Mouse (Mus musculus) thymus, postnatal 14 days (tissue): ENCODE results near the gene Islr2.

Experiments used
- DNase-seq: peaks from one replicate; pipeline ENCODE4 v3.0.0; 2021

Gene Islr2

DNA sequence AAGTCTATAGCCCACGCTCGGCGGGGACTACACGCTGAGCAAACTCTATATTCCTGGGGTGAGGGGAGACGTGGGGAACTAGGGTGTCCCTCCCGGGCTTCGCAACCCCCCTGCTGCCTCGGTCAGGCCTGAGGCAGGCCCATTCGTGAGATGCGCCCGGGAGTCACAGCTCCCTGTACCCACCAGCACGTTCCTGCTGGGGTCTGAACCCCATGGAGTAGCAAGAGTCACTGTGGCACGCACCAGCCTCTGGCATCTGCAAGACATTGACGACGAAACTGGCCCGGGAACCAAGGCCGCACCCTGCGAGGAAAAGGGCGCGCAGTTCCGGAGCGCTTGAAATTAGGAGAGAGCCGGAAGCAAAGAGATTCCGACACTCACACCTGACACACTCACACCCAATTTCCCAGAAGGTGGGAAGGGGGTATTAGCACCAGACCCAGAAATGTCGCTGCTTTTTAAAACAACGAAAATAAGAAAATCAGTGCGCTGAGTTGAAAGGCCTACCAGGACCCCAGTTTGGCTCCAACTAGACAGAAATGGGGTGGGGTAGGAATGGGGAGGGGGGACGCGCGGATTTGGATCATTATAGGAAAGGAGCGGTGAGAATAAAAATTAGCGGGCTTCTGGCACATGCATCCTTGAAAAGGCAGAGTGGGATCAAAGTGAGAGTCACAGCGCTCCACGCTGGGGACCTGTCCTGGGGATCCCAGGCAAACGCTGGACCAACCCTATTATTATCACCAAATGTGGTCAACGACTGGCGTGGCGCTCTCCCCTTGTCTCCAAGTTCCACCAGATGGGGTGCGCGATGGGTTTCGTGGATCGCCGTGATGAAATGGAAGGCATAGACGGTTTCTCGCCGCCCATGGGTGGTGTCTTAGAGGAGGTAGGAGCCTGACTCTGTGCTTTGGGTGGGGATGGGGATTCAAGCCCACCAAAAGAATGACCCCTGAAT lies 7.2 kb downstream of the Islr2 start:
- no peak for DNase-seq

DNA sequence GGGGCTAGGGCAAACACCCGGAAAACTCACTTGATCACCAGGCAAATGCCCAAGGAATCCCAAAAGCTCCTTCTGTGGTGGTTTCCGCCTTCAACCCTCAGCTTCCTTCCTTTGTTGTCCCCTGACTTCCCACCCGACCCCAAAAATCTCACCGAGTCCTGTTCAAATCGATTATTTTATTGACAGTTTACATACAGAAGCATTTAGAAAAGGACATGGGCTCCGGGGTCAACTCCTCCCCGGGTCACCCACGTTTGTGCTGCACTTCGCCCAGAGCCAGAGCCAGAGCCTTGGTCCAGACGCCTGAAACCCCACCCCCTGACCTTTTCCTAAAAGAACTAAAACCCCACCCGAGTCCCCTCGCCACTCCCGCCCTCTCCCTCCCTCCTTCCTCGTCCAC lies 8.0 kb downstream of the Islr2 start:
- no peak for DNase-seq

DNA sequence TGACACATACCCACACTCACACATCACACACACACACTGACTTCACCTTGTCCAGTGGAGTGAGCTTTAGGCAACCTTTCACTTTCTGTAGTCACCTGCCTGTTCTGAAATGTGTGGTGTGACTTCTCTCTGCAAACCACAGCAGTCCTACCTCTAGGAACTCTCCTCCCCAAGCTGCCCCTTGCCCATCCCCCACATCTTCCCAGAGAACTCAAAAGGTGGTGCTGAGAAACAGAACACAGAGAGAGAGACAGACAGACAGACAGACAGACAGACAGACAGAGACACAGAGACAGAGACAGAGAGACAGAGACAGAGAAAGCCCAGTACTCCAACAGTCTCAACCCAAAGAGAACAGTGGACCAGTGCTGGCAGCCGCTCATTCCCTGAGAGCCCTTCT lies 8.4 kb downstream of the Islr2 start:
- no peak for DNase-seq

DNA sequence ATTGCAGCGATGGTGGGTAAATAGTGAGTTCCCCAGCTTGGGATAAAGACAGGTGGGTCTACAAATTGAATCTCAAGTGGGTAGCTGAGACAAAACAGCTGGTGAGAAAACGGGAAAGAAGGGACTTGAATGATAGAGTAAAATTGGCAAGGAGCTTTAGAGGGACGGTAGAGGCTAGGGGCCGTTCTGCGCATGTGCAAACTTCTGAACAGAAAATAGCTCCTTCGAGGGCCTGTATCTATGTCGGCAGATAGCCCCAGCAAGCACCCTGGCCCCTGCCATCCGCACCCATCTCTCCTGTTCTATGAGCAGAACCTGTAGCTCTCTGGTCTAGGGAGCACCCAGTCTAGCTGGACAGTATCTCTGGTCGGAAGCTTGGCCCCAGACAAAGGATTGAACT lies 9.9 kb downstream of the Islr2 start:
- DNase-seq: no peak

DNA sequence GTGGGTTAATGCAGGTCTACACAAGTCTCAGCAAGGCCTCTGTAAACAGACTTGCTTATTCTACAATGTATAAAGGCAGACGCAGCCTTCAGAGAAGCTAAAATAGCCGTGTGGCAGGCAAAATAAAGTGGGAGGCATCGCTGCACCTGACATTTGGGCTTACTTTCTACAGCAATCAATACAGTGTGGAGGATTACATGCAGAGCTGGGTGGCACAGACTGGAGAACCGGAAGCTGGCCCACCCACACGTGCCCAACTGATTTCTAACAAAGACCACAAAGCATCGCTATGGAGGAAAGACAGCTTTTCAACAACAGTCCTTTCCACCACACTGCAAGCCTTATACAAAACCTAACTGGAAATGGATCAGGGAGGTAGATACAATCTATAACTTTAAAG lies 19.7 kb downstream of the Islr2 start:
- no peak for DNase-seq

DNA sequence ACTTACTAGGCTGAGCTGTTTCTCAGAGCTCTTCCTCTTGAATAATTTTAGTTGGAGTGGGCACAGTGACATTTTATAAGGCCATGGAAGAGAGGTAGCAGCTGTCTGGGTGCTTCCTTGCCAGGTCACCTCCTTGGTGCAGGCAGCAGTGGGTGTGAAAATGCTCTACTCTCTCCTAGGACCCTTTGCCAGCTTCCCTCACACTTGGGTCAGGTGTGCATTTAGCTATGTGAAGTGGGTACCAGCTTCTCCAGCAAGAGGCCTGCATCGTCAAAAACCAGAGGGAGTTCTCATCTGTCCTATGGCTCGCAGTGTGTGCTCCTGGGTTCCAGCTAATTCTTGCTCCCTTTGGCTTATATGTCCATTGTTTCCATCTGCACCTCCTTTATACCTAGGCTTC lies 24.7 kb downstream of the Islr2 start:
- no peak for DNase-seq

DNA sequence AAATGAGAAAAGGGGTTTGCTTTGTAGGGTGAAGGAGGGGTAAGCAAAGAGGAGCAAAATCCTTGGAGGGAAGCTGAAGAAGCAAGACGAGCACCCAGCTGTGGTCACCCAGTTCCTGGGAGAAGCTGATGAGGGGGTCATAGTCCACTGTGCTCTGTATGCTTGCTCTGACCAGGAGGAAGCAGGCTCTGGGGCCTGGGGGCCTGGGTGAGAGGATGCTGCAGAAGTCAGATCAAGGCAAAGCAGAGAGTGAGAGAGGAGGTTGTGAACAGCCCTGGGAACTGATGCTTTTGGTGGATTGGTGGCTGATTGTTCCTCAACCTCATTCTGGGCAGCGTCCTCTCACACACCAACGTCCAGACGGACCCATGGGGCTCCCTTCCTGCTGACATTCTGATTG lies 27.0 kb downstream of the Islr2 start:
- no peak for DNase-seq

DNA sequence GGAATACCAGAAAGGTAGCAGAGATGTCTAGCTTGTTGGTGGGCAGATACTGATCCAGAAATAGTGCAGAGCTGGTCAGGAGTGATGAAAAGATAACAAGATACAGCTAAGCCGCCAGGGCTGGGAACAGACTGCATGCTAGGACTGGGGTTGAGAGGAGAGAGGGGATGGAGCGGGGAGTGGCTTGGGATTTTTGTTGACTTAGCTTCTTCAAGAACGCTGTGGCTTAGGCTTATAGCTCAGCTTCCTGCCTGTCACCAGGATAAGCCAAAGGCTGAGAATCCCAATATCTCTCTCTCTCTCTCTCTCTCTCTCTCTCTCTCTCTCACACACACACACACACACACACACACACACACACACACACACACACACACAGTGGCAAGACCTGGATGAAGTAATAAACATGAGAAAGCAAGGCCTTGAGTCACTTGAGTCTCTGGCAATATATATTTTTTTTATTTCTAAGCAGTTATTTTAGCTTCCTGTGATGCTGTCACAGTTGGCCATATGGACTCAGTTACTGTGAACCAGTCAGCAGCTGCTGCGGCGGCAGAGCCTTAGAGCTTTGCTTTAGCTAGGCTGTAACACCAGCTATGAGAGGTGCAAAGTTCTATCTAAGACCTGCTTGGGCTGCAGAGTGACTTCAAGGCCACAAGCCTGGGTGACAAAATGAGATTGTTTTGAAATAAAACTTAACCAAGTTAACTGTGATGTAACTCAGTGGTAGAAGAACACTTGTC lies 28.2 kb downstream of the Islr2 start:
- DNase-seq: no peak

DNA sequence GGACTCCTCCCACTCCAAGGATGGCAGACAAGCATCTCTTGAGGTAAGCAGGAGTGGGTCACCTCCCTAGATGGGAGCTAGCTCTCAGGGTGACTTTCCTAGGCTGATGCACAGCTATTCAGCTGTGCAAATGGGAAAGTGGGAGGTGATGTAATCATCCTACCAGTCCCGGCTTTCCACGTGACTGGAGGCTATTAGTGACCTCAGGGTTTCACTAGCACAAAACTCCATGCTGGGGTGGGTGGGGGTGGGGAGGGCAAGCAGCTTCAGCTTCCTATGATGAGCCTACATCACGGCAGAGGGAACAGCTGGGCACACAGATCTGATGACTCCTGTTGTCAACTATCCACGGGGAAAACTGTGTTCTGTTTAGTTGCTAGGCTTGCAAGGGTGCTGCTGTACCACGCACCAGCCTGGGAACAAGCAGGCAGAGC lies 29.3 kb downstream of the Islr2 start:
- no peak for DNase-seq

DNA sequence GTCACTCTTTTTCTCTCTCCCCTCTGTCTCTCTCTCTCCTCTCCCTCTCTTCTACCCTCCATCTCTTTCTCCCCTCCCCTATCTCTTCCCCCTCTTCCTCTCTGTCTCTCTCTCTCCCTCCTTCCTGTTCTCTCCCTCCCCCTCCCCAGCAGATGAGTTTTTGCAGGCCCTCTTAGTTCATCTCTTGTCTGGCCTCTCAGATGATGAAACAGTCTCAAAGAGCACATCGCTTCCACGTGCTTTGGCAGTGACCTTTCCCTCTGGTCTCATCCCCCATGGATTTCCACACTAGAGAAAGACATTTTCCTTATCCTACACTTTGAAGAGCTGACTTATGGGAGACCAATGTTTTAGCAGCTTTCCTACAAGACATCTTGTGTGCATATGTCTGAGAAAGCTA lies 31.3 kb downstream of the Islr2 start:
- DNase-seq: no peak

DNA sequence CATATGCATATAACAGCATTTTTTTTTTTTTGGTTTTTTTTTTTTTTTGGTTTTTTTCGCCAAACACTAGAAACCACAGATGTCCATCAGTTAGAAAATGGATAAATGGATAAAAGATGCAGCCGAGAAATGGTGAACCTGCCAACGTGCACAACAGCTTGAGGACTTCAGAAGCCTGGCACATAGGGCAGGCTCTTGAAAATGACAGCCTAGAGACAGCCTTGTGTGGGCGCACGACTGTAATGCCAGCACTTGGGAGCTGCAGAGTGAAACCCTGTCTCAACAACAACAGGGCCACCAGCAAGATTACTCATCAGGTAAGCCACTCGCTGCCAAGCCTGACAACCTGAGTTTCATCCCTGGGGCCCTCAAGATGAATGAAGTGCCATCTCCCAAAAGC lies 34.7 kb downstream of the Islr2 start:
- no peak for DNase-seq

DNA sequence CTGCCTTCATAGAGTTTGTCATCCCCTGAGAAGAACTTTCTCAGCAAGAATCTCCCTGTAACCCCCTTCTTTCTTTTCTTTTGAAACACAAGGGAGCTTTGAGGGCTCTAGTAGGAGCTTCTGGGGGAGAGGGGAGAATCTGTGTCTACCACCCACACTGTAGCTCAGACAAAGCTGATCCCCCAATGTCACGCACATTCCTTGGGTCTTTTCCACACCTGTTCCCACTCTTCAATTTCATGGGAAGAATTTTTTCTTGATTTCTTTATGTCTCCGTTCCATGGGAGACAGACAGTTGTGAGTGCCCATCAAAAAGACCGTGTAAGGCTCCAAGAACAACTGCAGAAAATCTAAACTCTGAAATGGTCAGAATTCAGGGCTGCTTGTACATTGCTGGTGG lies 35.2 kb downstream of the Islr2 start:
- DNase-seq: no peak

DNA sequence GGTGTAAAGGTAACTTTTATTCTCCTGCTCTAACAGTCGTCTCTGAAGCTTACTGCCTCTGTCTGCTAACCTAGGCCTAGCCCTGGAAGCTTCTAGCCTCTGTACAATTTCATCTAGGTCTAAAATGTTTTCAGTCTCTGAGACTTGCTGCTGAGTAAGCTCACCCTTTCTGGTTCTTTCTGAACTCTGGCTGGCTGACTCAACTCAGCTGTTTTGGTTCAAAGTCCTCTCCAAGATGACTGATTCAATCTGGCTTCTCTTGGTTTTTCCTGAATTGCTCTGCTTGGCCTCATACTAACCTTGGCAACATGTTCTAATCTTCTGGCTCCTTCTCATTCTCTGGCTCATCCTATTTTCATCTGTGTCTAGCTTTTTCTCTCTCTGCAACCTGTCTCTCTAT lies 38.3 kb downstream of the Islr2 start:
- no peak for DNase-seq

DNA sequence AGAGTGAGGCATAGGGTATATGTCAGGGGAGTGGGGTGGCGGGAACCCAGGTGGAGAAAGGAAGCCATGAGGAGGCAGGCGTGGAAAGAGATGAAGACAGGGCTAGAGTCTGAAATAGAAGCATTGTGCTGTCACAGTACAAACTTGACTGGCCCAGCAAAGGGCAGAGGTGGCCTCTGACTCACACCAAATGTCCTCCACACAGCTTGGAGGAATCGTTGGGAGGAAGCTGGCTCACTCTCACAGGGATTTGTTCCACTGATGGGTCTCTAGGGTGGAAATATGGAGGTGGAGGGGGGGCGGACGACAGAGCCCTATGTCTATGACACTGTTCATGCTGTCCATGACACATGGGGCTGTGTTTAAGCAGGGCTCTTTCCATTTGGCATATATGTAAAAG lies 41.0 kb downstream of the Islr2 start:
- DNase-seq: no peak

DNA sequence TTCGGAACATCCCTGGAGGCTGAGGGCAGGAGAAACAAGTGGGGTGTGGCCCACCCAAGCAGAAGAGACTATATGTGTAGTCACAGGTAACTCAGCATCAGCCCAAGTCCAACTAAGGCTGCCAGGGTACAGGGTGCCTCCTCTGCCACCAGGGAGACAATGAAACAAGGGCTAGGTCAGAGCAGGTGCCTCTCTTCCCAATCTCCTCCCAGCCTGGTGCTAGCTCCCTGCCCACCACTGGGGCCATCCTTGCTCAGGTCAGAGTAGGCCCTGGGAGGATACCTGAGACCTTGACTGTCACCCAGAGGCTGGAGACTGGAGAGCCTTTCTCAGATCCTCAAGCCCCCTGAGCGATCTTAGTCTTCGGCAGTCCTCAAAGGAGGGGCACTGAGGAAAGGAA lies 41.9 kb downstream of the Islr2 start:
- no peak for DNase-seq

DNA sequence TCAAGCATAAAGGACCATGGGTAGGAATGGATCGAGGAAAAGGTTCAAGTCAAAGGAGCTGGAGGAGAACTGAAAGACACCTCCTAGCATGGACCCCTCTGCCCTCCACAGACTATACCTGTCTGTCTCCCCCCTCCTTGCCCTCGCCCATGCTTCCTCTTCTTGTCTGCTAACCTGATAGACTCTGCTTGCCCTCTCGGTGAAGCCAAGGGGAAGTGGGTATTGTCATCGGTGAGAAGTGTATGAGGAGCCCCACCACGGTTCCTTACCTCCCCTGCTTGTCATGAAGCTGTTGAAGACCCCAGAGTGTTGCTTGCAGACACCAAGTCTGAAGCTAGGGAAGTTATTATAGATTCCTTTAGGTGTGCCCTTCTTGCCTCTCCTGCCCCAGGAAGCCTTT lies 43.8 kb downstream of the Islr2 start:
- DNase-seq: peak; percentile 13

DNA sequence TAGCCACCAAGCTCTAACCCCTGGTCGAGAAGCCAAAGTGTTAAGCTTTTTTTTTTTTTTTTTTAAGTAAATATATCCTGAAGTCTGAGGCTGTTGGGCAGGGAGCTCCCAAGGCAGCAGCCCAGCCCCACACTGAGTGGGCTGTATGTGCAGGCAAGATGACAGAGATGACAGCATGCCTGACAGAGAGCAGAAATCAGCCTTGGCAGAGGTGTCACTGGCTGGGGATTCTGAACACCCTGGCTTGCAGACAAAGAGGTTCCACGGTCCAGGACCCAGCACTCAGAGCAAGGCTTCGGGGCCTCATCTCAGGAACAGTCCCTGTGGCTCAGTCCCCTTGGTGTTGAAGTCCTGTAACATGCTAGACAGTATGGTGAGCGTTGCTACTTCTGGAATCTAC lies 44.3 kb downstream of the Islr2 start:
- DNase-seq: no peak

DNA sequence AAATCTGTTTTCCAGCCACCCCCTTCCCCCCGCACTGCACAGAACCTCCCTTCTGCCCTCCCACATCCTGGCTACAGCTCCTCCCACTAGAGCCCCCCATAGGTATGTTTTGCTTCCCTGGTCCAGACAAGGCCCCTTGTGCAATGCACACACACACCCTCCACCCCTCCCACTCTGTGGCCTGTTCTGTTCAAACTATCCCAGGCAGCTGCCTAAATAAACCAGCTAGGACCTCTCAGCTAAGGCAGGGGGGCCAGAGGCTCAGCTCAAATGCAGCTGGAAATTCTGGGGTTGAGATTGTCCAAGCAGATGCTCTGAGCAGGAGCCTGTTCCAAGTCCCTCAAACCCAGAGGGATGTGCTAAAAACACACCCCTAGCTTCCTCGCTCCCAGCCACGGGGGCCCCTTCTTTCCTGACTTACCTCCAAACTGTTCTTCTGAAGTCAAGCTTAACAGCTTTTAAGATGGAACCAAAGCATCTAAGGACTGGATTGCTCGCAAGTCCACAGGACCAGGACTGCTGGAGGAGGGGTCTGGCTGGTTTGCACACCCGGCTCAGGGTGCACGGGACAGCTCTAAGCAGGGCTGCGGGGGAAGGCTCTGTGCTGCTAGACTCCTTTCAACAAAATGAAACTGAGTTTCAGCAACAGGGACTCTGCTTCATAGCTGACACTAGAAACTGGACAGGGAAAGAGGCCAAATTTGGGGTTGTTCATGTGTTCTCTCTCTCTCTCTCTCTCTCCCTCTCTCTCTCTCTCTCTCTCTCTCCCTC lies 45.4 kb downstream of the Islr2 start:
- DNase-seq: peak; percentile 31

DNA sequence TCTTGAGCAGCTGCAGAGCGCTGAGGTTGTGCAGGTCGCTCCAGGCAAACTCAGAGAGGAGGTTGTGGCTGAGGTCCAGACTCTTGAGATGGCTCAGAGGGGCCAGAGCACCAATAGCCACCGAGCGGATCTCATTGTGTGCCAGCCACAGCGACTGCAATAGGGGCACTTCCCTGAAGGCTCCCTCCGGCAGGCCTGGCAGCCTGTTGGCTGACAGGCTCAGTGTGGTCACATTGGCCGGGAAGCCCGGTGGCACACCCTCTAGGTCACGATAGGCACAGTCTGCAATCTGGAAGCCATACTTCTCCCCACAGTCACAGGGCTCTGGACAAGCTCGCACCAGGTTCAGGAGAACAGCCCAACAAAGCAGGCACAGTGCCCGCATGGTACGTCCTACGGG lies 46.3 kb downstream of the Islr2 start:
- DNase-seq: no peak

DNA sequence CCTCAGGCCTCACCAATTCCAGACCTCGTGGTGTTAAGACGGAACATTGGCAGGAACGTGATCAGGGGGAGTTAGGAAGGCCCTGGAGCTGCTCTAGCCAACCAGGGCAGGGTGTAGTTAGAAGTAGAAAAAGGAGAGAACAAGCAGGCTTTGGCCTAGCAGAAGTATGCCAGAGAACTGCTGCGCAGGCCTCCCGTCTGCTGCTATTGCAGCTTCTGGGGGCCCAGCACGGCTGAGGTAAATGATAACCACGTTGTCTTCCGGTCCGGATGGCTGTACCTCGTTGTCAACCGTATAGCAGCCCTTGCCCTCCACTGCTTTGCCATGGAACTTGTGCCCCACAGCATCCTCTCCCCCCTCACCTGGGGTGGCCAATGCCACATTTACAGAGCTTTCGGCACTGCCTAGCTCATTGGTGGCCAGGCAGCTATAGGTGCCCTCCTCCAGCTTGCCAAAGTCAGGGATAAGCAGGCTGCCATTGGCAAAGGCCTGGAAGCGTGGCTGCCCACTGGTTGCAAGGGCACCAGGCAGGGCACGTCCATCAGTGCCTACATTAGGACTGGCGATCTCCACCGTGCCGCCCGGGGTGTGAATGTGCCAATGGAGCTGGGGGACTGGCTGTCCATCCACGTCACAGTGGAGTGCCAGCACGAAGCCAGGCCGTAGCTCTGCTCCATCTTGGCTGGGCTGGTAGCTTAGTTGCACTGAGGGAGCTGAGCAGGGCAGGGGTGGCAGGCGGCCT lies 47.1 kb downstream of the Islr2 start:
- DNase-seq: peak; percentile 18

DNA sequence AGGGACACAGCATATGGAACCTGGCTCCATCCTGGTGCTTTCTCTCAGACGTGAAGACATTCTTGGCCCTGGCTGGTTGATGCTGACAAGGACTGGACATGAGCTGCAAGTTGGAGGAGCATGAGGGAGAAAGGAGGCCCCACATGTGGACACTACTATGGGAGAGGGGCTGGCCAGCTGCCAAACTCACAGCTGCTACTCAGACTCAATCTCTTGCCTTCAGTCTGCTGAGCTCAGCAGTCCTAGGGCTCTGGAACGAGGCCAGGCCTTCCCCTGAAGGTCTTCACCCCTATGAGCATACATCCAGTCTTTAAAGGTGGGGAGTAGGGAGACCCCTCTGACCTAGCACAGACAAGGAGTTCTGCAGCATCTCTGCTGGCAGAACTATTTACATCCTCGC lies 48.8 kb downstream of the Islr2 start:
- DNase-seq: no peak

DNA sequence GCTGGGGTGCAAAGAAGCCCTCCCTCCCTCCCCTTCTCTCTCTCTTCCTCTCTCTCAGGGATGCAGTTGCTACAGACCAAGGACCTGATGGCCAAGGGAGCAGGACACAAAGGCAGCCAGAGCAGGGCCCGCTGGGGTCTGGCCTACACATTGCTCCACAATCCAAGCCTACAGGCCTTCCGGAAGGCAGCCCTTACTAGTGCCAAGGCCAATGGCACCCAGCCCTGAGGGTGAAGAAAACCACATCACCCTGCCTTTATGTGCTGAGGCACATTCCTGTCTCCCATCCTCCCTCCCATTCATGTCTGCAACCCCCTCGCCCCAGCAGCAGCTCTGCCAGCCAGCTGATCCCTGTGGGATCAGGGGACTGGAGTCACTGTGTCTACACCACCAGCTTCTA lies 51.0 kb downstream of the Islr2 start:
- DNase-seq: no peak
